Mouse (Mus musculus) A20 (cell line): Measurements from ENCODE around the gene Palm2.

Experiments used
- DNase-seq: peaks from one replicate; pipeline ENCODE4 v3.0.0-alpha.2; 2011; ENCODE audit warnings: low read depth, low spot score

Gene Palm2

GRCm38 (mm10) chr4:57751566-57751965 lies 317.5 kb downstream of the Palm2 start:
- no peak for DNase-seq

GRCm38 (mm10) chr4:57755085-57755484 lies 321.0 kb downstream of the Palm2 start:
- peak; percentile 90 for DNase-seq

- DNase-seq = no peak
Observed at GRCm38 (mm10) chr4:57757997-57758396, 323.9 kb downstream of the Palm2 start.
